Mouse (Mus musculus): ENCODE measurements at regions not wholly inside any gene's neighbourhood (a gene's known extent, or its start where the extent isn't known, plus 50 kb on each side); places are given as distances from the start of the nearest gene placed in this dataset.

DNA sequence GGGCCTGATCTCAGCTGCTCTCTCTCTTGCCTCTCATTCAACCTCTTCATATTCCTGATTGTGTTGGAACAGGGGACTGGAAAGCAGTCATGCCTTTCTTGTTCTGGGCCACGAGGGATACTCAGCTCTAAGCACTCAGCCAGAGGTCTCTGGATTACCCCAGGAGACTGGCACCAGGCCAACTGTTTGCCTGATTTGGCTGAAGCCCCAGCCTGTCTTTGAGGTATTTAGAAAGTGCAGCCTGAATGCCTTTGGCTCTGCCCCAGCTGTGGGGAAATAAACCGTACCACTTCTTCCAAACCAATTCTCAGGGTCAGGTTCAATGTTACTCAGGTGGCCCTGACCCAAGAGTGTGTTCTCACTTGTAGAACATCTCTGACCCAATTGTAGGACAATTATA, 112.6 kb upstream of the Tmem72 start:
- 34% methylated on average over 2 of the region's 2 CpGs for WGBS
- Histone ChIP-seq H3K4me2 (ENCODE audit: low read depth, low read length) (no peak overlapping the region), H3K36me3 (ENCODE audit: control insufficient read depth, insufficient read depth, low read length) (no peaks in the 10 kb centered on the region)

DNA sequence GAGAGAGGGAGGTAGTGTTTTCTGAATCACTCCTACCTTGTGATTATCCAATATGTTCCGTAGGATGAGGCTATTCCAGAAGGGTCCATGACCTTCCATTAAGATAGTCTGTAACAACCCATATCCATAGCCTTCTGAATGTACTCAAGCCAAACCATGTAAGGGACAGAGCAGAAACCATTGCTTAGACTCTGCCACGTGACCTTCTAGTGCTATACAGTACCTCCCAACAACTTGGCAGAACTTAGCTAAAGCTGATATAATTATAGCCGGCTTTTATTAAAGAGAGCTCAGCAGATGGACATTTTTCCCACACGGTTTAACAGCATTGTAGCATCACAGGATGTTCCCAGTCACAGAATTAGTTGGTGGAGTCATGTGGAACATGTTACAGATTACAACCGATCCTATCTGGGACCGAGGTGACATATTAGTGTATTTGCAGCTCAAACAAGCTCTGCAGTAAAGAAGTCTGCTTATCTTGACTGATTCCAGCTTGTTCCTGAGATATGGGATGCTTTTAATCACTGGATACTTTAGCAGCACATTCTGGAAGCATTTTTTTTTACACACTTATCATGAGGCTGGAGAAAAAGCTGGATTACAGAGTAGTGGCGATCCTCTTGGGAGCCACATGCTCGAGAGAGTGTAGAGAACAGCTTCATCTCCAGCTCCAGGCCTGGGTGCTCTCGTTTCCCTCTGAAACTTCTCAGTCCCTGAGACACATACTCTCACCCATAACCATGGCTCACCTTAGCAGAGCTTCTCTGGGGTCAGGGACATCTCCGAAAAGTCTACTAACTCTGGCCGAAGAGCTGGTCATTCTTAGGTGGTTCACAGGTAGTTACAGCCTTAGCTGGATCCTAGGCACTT, 129.5 kb upstream of the Tmem72 start:
- Histone ChIP-seq H3K9me3 (replicated peaks; ENCODE audit: control insufficient read depth, low read length) (no peaks in the 10 kb centered on the region), H3K36me3 (ENCODE audit: control insufficient read depth, insufficient read depth, low read length) (no peaks in the 10 kb centered on the region), H3K27ac (ENCODE audit: low read length) (no peak overlapping the region), H3K27me3 (ENCODE audit: control insufficient read depth, insufficient read depth, low read length) (no peaks in the 10 kb centered on the region), H3K4me3 (replicated peaks; ENCODE audit: low read length) (no peak overlapping the region), H3K4me2 (ENCODE audit: low read depth, low read length) (no peak overlapping the region), H3K4me1 (ENCODE audit: control insufficient read depth, insufficient read depth, low read length) (no peaks in the 10 kb centered on the region), H3K9ac (ENCODE audit: low read length) (no peak overlapping the region)
- 63% methylated on average over 11 of the region's 11 CpGs for WGBS
- peak; percentile 58 for ATAC-seq (ENCODE audit: insufficient read depth, low FRiP score)

More for the DNA sequence above, 112.6 kb upstream of the Tmem72 start:
- H3K9me3 ChIP-seq (replicated peaks; ENCODE audit: control insufficient read depth, low read length) = no peaks in the 10 kb centered on the region
- H3K4me3 ChIP-seq (replicated peaks; ENCODE audit: low read length) = no peak overlapping the region
- no peak overlapping the region for H3K9ac ChIP-seq (ENCODE audit: low read length)
- H3K27me3 ChIP-seq (ENCODE audit: control insufficient read depth, insufficient read depth, low read length) = no peaks in the 10 kb centered on the region
- no peak overlapping the region for H3K27ac ChIP-seq (ENCODE audit: low read length)
- H3K4me1 ChIP-seq (ENCODE audit: control insufficient read depth, insufficient read depth, low read length) = peaks cover 4% of the 10 kb centered on the region; the same call in 1 of the 2 replicates
- peak; percentile 37; the same call in 1 of the 2 replicates for ATAC-seq (ENCODE audit: insufficient read depth, low FRiP score)

- Histone ChIP-seq H3K4me3 (replicated peaks; ENCODE audit: low read length) (no peak overlapping the region), H3K27ac (ENCODE audit: low read length) (peak overlapping the region; percentile 33), H3K36me3 (ENCODE audit: control insufficient read depth, insufficient read depth, low read length) (no peaks in the 10 kb centered on the region), H3K4me1 (ENCODE audit: control insufficient read depth, insufficient read depth, low read length) (no peaks in the 10 kb centered on the region), H3K9me3 (replicated peaks; ENCODE audit: control insufficient read depth, low read length) (no peaks in the 10 kb centered on the region), H3K4me2 (ENCODE audit: low read depth, low read length) (no peak overlapping the region), H3K27me3 (ENCODE audit: control insufficient read depth, insufficient read depth, low read length) (no peaks in the 10 kb centered on the region), H3K9ac (ENCODE audit: low read length) (no peak overlapping the region)
- 48% methylated on average over 10 of the region's 10 CpGs for WGBS
- peak; percentile 47; the same call in 1 of the 2 replicates for ATAC-seq (ENCODE audit: insufficient read depth, low FRiP score)
These were observed 131.9 kb upstream of the Tmem72 start for GRCm38 (mm10) chr6:116848538-116849093.

GRCm38 (mm10) chr6:116854029-116854428, 137.3 kb upstream of the Tmem72 start:
- 65% methylated on average over 6 of the region's 6 CpGs for WGBS
- Histone ChIP-seq H3K36me3 (ENCODE audit: control insufficient read depth, insufficient read depth, low read length) (no peaks in the 10 kb centered on the region), H3K4me3 (replicated peaks; ENCODE audit: low read length) (no peak overlapping the region), H3K27ac (ENCODE audit: low read length) (no peak overlapping the region), H3K9me3 (replicated peaks; ENCODE audit: control insufficient read depth, low read length) (no peaks in the 10 kb centered on the region), H3K4me1 (ENCODE audit: control insufficient read depth, insufficient read depth, low read length) (no peaks in the 10 kb centered on the region), H3K27me3 (ENCODE audit: control insufficient read depth, insufficient read depth, low read length) (no peaks in the 10 kb centered on the region), H3K9ac (ENCODE audit: low read length) (no peak overlapping the region), H3K4me2 (ENCODE audit: low read depth, low read length) (no peak overlapping the region)
- no peak for ATAC-seq (ENCODE audit: insufficient read depth, low FRiP score)

DNA sequence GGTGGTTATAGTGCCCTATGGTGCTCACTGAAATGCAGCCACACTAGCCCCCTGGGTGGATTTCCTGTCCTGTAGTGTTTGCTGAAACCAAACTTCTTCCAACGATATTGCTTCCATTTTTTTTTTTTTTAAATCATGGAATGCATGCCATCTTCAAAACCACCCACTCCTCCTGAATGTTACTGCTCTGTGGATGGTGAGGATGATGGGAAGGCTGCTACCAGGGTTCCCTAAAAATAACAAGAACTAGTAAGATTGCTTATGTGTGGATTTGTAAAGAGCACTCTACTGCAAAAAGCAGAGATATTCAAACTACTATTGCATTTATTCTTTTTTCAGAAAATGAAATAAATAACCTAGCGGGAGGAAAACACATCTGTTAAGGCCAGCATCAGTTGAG, 139.4 kb upstream of the Tmem72 start:
- no peak overlapping the region for H3K4me3 ChIP-seq (replicated peaks; ENCODE audit: low read length)
- no peak for ATAC-seq (ENCODE audit: insufficient read depth, low FRiP score)
- H3K9me3 ChIP-seq (replicated peaks; ENCODE audit: control insufficient read depth, low read length) = no peaks in the 10 kb centered on the region
- no peaks in the 10 kb centered on the region for H3K36me3 ChIP-seq (ENCODE audit: control insufficient read depth, insufficient read depth, low read length)
- no peak overlapping the region for H3K9ac ChIP-seq (ENCODE audit: low read length)
- H3K27ac ChIP-seq (ENCODE audit: low read length) = no peak overlapping the region
- no peaks in the 10 kb centered on the region for H3K4me1 ChIP-seq (ENCODE audit: control insufficient read depth, insufficient read depth, low read length)
- no peak overlapping the region for H3K4me2 ChIP-seq (ENCODE audit: low read depth, low read length)
- 77% methylated on average over 2 of the region's 2 CpGs for WGBS
- H3K27me3 ChIP-seq (ENCODE audit: control insufficient read depth, insufficient read depth, low read length) = no peaks in the 10 kb centered on the region

GRCm38 (mm10) chr6:116856917-116857491, 140.3 kb upstream of the Tmem72 start:
- no peaks in the 10 kb centered on the region for H3K27me3 ChIP-seq (ENCODE audit: control insufficient read depth, insufficient read depth, low read length)
- H3K4me2 ChIP-seq (ENCODE audit: low read depth, low read length) = no peak overlapping the region
- WGBS = 90% methylated on average over 1 of the region's 1 CpGs

DNA sequence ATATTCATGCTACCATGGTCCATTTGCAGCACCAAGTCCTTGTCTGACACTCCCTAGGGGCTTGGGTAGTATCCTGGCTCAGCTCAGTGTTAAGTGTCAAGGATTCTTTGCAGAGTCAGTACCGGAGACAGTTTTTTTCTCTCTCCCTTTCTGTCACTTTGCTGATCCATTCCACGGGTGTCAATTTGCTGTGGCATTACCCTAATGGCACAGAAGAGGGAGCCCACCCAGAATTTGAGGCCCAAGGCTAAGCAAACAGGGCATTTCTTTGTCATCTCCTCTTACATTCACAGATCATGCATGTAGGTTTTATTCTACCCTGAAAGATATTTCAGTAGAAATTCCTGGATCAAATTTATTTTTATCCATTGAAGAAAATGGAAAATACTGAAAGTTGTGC, 146.4 kb upstream of the Tmem72 start:
- Histone ChIP-seq H3K27ac (ENCODE audit: low read length) (no peak overlapping the region), H3K4me3 (replicated peaks; ENCODE audit: low read length) (no peak overlapping the region), H3K4me1 (ENCODE audit: control insufficient read depth, insufficient read depth, low read length) (no peaks in the 10 kb centered on the region), H3K9ac (ENCODE audit: low read length) (no peak overlapping the region), H3K4me2 (ENCODE audit: low read depth, low read length) (no peak overlapping the region), H3K36me3 (ENCODE audit: control insufficient read depth, insufficient read depth, low read length) (no peaks in the 10 kb centered on the region), H3K9me3 (replicated peaks; ENCODE audit: control insufficient read depth, low read length) (no peaks in the 10 kb centered on the region), H3K27me3 (ENCODE audit: control insufficient read depth, insufficient read depth, low read length) (no peaks in the 10 kb centered on the region)
- ATAC-seq (ENCODE audit: insufficient read depth, low FRiP score) = no peak
- WGBS = 40% methylated on average over 2 of the region's 2 CpGs

More at GRCm38 (mm10) chr6:116856917-116857491, 140.3 kb upstream of the Tmem72 start:
- no peak for ATAC-seq (ENCODE audit: insufficient read depth, low FRiP score)
- no peaks in the 10 kb centered on the region for H3K4me1 ChIP-seq (ENCODE audit: control insufficient read depth, insufficient read depth, low read length)
- no peak overlapping the region for H3K4me3 ChIP-seq (replicated peaks; ENCODE audit: low read length)
- H3K27ac ChIP-seq (ENCODE audit: low read length) = no peak overlapping the region
- H3K9ac ChIP-seq (ENCODE audit: low read length) = no peak overlapping the region
- no peaks in the 10 kb centered on the region for H3K36me3 ChIP-seq (ENCODE audit: control insufficient read depth, insufficient read depth, low read length)
- H3K9me3 ChIP-seq (replicated peaks; ENCODE audit: control insufficient read depth, low read length) = no peaks in the 10 kb centered on the region

DNA sequence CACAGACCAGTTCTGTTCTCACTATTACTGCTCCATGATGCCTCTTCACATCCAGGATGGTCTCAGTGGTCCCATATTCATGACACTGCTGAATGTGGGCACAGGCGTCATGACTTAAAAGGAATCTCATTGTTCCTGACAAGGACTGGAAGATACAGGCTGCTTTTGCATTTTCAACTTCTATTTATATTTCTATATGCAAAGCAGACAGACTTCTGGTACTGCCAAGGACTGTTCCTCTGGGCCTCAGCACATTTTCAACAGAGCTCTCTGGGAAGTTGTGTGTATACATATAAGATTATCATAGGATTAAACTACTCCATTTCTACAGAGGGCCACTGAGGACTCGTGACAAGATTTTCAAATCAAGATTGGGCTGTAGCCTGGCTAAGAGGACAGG, 146.9 kb upstream of the Tmem72 start:
- WGBS = 55% methylated on average over 2 of the region's 2 CpGs
- no peak for ATAC-seq (ENCODE audit: insufficient read depth, low FRiP score)

DNA sequence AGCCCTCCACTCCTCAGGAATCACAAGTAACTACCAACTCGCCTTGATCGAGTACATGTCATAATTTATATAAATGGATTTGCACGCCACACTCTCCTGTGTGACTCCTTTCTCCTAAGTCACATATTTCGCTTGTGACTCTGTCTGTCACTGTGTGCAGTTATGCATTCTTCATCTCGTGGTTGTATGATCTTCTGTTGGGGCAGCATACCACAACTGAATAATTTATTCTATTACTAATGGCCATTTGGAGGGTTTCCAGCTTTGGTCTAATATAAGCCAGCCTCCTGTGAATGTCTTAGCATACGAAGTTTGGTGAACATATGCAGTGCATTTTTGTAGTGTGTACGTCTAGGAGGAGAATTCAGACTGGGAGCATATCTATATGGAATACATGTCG, 176.6 kb upstream of the Tmem72 start:
- Histone ChIP-seq H3K36me3 (ENCODE audit: control insufficient read depth, insufficient read depth, low read length) (no peaks in the 10 kb centered on the region), H3K27ac (ENCODE audit: low read length) (peak overlapping the region; percentile 26; the same call in 1 of the 2 replicates), H3K4me2 (ENCODE audit: low read depth, low read length) (no peak overlapping the region), H3K4me3 (replicated peaks; ENCODE audit: low read length) (no peak overlapping the region), H3K4me1 (ENCODE audit: control insufficient read depth, insufficient read depth, low read length) (peaks cover 10% of the 10 kb centered on the region), H3K9ac (ENCODE audit: low read length) (no peak overlapping the region), H3K27me3 (ENCODE audit: control insufficient read depth, insufficient read depth, low read length) (no peaks in the 10 kb centered on the region), H3K9me3 (replicated peaks; ENCODE audit: control insufficient read depth, low read length) (no peaks in the 10 kb centered on the region)
- WGBS = 39% methylated on average over 8 of the region's 8 CpGs
- no peak for ATAC-seq (ENCODE audit: insufficient read depth, low FRiP score)

More for the DNA sequence above, 146.9 kb upstream of the Tmem72 start:
- Histone ChIP-seq H3K4me3 (replicated peaks; ENCODE audit: low read length) (no peak overlapping the region), H3K27me3 (ENCODE audit: control insufficient read depth, insufficient read depth, low read length) (no peaks in the 10 kb centered on the region), H3K4me1 (ENCODE audit: control insufficient read depth, insufficient read depth, low read length) (no peaks in the 10 kb centered on the region), H3K4me2 (ENCODE audit: low read depth, low read length) (no peak overlapping the region), H3K9ac (ENCODE audit: low read length) (no peak overlapping the region), H3K9me3 (replicated peaks; ENCODE audit: control insufficient read depth, low read length) (no peaks in the 10 kb centered on the region), H3K36me3 (ENCODE audit: control insufficient read depth, insufficient read depth, low read length) (no peaks in the 10 kb centered on the region), H3K27ac (ENCODE audit: low read length) (no peak overlapping the region)
